Mouse (Mus musculus): ENCODE measurements around the gene Acadvl.

Gene Acadvl

DNA sequence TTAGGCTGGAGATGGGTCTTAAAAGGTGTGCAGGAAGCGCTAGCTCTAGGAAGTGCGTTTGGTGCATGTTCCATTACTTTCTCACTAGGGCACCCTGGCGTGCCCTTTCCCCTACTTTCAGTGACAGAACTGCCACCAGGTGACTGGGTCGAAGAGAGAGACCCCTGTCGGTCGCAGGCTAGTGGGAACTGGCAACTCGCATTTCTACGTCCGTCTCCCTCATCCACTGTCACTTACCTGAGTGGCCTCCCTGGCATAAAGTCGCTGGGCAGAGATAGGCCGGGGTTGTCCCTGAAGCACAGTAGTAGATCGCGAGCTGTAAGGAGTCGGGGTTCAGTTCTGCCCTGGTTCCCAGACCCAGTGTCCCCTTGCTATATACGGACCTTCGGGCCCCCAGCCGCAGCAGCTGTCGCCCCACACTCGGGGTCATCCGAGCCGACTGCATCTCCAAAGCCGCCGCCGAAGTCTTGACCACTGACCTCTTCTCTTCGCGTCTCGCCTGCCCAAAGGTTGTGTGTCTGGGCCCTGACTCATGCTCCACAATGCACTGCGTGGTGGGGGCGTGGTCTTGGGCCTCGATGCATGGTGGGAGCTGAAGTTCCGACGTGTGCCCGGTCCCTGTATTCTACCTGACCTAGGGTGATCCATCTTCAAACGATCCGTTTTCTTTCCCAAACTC is at the start of gene Acadvl:
Gene Acadvl, minus strand, starts transcription at position 532 of the 679 bp plus-strand sequence.
- peak; percentile 84 to 85 for DNase-seq (ENCODE audit: low spot score in 2 of 2)

DNA sequence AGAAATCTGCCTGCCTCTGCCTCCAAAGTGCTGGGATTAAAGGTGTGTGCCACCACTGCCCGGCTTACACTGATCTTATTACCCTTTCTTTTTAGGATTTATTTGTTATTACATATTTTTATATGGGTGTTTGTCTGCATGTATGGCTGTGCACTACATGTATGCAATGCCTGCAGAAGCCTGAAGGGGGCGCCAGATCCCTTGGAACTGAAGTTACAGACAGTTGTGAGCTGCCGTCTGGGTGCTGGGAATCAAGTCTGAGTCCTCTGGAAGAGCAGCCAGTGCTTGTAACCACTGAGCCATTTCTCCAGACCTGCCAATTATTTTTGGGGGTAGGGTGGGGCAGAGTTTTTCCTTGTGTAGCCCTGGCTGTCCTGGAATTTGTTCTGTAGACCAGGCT is 47.8 kb upstream of the Acadvl start:
- no peak for DNase-seq (ENCODE audit: low spot score in 2 of 2)

DNA sequence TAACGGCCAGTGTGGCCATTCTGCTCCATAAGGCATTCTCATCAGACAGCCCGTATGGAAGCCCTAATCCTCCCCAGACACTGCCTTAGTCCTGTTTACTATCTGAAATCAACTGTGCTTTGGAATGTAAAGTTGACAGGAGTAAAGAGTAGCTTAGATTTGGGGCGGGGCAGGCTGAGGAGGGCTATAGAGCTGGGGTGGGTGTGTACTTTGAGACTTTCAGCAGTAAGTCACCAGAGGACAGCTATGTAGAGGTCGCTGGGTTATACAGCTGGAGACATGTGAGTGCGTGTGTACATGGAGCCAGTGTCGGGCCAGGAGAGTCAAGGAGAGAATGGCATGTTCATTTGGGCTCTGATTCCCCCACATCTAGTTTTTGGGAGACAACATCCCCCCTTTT is 44.7 kb upstream of the Acadvl start:
- DNase-seq (ENCODE audit: low spot score in 2 of 2) = no peak

DNA sequence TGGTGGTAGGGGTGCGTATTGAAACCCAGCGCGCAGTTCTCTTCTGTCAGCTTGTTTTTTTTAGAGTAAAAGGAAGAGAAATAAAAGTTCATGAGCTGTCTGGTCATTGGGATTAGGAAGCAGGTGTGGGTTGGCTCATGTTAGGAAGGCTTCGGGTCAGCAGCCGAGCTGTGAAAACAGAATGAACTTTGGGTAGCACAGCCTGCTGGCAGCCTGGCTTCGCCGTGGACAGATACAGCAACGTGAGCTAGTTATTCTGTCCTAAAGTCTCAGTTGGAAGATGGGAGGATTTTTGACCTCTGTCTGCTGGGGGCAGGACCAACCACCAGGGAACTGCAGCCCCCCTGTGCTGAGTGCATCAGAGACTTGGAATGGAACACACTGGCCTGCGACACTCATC is 42.6 kb upstream of the Acadvl start:
- DNase-seq (ENCODE audit: low spot score in 2 of 2) = no peak

DNA sequence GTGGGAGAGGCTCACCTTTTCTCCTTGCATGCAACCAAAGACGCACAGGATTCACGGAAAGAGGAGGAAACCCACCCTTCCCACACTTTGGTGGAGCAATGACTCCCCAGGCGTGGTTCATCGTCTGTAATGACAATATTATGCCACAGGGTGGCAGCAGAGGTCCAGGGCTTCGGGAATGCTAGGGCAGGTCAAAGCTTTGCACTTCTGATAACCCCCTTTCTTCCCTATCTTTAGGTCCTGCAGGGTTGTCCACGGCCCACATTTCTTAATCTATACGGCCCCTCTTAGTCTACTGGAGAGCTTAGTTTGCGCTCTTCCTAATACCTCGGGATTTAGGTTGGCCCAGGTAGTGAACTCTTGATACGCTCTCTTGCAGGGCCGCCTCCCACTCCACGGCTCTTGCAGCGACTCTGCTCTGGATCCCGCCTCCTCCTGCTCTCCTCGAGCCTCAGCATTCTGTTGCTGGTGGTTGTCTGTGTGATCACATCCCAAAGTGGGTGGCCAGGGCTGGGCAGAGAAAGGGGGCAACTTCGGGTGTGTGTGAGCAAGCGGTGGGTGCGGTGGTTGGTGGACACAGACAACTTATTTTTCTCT is 40.5 kb upstream of the Acadvl start:
- DNase-seq (ENCODE audit: low spot score in 2 of 2) = no peak

DNA sequence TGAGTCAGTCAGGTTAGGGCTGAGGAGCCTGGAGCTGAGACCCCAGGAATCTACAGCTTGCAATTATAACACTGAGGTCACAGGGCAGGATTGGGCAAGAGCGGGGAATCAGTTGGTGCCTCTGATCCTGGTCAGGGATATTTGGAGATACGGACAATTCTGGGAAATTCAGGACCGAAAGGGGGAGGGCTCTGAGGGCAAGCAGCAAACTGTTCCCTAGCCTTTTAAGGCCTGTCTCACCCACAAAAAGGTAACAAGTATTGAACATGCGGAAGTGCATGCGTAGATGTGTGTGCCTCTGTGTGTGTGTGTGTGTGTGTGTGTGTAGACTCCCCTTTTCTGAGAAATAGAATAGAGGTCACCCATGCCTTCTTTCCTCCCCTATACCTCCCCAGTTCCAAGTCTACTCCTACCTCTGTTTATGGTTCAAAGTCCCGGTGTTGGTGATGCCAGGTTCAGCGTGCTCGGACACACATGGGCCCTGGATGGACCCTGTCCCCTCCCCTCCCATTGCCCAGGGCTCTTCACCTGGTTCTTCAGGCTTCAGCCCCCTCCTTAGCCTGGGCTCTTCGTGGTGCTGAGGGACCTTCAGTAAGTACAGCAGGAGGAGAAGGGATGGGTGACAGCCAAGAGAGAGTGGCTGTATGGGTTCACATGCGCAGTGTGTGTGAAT is 38.8 kb upstream of the Acadvl start, which contains the start of gene Asgr1:
Gene Asgr1, plus strand, starts transcription at position 188 of the 673 bp plus-strand sequence.
- DNase-seq (ENCODE audit: low spot score in 2 of 2) = no peak

DNA sequence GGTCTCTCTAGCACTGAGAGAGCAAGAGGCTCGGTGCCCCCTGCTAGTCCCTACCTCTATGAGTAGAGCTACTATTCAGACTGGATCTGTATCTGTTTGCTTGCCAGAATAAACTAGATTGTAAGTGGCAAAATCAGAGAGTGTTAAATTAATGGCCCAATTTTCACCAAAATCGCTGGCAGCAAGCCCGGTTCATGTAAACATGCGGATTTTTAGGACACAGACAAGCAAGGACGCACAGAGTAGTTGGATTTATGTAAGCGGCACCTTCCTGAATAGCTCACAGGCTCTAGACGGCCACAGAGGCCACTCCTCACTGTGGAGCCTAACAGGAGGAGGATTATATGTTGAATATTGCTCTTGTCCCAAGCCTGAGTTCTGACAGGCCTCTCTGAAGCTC is 37.9 kb upstream of the Acadvl start:
- no peak for DNase-seq (ENCODE audit: low spot score in 2 of 2)

DNA sequence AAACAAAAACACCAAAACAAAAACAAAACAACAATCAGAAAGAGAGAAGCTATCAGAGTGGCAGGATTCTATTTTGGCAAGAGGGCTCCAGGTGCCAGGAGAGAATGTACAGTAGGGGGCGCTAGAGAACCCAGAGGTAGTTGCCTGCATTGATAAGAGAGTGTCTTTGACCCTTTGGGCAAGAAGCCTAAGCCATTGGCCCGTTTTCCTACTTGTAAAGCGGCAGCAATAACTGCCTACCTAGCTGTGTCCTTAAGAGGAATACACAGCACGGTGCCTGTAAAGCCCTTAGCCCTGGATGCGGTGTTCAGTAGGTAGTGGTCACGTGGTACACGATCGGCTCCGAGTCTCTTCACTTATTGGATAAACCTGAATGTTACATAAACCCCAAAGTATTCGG is 34.6 kb upstream of the Acadvl start:
- DNase-seq (ENCODE audit: low spot score in 2 of 2) = no peak

DNA sequence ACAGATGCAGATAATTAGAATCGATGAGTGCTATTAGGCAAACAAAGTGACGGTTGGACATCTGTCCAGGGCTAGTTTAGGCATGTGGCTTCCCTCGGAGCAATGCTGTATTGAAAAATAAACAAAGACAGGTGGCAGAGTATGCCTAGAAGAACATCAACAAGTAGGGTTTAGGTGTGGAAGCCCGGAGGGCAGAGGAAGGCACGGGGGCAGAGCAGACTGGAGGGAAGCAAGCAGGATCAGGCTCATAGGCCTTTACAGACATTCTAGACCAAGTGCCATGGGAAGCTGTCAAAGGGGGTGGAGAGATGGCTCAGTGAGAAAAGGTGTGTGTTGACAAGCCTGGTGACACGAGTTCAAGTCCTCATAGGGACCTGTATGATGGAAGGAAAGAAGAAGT is 34.2 kb upstream of the Acadvl start:
- DNase-seq (ENCODE audit: low spot score in 2 of 2) = no peak

DNA sequence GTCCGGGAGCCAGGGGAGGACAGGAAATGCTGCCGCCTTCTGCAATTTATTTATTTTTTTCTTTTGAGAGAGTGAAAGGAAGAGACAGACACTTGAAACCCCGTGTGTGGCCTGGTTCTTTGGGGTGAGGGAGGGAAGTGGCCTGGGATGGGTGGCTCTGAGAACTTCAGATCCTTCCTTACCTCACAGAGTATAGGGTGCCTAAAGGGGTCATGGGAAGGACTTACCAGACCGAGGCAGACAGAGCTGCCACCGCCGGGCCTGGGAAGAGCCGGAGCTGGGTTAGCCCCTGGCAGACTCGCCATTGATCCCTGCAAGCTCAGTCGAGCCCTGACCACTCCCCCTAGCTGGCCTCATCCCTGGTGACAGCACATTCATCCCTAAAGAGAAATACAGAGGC is 30.2 kb upstream of the Acadvl start:
- DNase-seq (ENCODE audit: low spot score in 2 of 2) = no peak

DNA sequence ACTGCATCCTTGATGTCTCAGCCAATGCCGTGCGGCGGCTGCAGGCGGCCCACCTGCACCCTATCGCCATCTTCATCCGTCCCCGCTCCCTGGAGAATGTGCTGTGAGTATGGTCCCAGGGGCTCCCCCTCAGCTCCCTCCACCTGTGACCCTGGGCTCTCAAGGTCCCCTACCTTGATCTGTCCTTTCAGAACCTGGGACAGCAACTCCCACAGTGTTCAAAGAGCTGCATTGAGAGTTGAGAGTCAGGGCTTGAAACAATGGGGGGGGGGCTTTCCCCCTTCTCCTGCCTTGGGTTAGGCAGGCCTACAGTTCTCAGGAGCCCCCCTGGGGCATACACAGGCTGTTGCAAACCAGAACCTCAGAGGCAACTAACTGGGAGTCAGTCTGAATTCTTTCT is 28.5 kb upstream of the Acadvl start:
- DNase-seq (ENCODE audit: low spot score in 2 of 2) = no peak

DNA sequence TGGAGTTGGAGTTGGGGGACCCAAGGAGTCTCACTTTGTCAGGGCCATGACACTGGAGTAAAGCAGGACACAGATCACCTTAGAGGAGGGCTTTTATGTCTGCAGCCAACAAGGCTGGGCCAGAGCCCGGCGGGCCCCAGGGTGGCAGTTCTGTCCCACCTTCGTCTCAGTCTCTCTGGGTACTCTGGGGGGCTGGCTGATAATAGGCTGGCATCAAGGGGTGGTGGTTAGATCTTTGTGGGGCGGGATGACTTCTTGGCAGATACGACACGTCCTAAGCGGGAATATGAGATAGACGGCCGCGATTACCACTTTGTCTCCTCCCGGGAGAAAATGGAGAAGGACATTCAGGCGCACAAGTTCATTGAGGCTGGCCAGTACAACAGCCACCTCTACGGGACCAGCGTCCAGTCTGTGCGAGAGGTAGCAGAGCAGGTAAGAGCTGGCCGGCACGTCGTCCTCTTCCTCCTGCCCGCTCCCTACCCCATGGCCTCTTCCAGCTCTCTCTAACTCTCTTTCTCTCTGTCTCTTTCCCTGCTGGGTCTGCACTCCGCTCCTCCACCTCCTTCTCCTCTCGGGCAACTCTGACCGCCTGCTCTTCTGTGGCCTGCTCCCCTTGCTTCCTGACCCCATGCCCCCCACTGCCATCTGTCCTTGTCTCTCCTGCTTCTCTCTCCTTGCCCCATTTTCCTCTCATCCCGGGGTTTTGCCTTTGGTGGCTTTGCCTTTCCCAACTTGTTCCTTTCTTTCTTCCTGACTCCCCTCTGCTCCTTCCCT is 27.3 kb upstream of the Acadvl start:
- DNase-seq (ENCODE audit: low spot score in 2 of 2) = no peak

DNA sequence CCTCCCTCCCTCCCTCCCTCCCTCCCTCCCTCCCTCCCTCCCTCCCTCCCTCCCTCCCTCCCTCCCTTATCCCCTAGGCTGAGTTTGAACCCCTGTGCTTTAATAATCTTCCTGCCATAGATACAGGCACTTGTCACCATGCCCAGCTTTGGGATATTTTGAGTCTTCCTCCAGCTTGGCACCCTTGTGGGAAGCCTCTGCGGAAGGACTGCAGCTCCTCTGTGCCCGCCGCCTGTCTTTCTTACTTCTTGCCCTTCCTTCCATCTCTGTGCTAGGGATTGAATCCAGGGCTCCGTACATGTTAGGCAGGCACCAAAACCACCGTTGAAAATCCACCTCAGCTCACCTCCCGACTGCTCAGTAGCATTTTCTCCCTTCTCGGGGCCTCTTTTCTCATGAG is 25.0 kb upstream of the Acadvl start:
- no peak for DNase-seq (ENCODE audit: low spot score in 2 of 2)

DNA sequence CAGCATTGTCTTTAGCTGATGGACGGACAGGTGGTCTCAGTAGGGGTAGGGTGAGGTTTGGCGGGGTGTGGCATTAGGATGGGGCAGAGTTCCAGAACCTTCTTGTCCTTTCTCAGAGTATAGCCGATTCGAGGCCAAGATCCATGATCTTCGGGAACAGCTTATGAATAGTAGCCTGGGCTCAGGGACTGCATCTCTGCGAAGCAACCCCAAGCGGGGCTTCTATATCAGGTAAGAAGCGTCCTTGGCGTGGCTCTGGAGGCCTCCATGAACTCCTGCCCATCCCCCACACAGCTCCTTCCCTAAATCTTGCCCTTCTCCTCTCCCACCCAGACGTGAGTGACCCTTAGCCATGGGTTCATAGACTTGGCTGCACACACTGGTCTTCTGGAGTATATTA is 24.4 kb upstream of the Acadvl start:
- no peak for DNase-seq (ENCODE audit: low spot score in 2 of 2)

DNA sequence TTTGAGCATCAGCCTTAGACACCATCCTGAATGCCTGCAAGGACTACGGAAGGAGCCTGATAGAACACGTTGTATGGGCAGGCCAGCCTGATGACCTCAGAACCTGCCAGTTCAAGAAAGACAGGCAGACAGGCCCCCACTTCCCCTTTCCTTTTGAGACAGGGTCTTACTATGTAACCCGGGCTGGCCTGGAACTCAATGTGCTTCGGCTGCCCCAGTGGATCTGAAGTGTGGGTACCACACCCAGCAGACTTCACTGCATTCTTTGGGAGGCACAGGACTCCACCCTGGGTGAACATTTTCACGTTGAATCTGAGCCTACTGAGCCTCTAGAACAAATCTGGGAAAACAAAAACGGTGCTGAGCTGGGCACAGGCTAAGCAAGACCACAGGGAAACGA is 23.0 kb upstream of the Acadvl start:
- no peak for DNase-seq (ENCODE audit: low spot score in 2 of 2)

DNA sequence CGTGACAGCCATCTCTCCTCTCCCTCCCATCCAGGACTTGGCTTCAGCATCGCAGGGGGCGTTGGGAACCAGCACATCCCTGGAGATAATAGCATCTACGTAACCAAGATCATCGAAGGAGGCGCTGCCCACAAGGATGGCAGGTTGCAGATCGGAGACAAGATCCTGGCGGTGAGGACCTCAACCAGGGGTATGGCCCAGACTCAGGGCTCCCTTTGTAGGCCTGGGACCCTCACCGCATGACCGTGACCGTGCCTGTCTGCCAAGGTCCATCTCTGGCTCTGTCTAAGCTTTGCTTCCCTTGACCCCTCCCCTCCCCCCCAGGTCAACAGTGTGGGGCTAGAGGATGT is 16.1 kb upstream of the Acadvl start:
- no peak for DNase-seq (ENCODE audit: low spot score in 2 of 2)

DNA sequence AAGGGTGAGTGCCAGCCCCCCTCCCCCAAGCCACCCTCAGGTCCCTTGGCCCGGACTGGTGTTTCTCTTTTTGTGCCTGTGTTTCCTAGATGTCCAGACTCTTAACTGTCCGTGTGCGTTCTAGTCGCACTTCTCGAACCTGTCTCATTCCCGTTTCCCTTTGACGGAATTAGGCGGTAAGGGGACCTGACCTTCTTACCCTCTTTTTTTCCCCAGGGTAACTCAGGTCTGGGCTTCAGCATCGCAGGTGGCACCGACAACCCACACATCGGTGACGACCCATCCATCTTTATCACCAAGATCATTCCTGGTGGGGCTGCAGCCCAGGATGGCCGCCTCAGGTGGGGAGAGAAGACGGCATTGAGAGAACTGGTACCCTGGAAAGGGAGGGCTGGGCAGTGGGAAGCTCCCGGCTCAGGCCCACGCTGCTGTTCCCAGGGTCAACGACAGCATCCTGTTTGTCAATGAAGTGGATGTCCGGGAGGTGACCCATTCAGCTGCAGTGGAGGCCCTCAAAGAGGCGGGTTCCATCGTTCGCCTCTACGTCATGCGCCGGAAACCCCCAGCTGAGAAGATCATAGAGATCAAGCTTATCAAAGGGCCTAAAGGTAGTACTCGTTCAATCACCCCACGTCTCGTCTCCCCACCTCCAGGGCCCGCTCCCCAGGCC is 15.6 kb upstream of the Acadvl start:
- DNase-seq (ENCODE audit: low spot score in 2 of 2) = no peak

DNA sequence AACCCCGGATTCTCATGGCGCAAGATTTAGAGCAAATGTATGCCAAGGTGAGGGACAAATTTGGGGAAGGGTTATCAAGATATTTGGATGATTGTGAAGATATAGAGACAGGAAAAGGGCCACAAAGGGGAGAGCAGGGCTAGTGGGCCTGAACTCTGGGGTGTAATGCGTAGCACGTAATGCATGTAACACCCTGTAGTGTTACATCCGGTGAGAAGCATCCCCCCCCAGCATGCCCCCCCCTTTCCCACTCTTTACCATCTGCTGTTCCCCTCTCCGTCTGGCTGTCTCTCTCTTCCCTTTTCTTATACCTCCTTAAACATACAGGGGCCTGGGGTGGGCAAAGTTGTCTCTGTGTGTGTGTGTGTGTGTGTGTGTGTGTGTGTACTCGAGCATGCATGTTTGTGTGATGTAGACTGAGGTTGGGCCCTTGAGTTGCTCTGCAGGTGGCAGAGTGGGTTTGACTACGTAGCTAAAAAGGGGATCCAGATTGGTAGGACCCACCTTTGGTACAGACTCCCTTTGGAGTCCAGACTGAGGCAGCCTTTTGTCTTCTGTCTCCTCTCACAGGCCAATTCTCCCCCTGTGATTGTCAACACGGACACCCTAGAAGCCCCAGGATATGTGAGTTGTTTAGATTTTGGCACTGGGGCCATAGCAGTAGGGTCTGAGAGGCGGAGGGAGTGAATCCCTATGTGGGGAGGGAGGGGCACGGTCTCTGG is 14.8 kb upstream of the Acadvl start:
- no peak for DNase-seq (ENCODE audit: low spot score in 2 of 2)

DNA sequence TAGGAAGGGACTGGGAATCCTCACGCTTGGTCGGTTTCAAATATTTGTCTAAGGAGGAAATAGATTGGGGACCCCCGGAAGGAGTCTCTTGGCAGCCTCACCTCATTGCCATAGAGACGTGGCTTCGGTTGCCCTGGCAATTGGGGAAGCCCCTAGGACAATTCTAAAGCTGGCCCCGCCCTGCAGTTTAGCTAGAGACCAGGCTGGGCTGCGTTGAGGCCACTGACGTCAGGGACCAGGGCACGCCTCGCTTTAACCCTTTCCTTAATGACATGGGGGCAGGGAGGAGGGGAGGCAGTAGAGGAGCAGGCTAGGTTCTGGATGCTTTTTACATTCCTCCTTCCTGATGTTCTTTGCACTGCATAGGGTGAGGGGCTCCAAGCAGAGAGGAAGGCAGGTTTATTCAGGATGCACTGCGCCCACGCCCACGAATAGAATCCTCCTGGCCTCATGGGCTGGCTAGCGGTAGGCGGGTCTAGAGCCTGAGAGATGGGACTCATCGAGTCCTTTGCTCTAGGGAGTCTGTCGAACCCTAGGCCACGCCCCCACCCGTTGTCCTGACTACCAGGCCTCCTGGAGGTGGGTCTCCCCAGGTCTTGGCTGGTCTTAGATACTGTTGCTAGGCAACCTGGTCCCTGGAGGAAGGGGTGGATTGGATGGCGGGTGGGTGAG is 14.1 kb upstream of the Acadvl start:
- peak; percentile 85 to 89 for DNase-seq (ENCODE audit: low spot score in 2 of 2)

DNA sequence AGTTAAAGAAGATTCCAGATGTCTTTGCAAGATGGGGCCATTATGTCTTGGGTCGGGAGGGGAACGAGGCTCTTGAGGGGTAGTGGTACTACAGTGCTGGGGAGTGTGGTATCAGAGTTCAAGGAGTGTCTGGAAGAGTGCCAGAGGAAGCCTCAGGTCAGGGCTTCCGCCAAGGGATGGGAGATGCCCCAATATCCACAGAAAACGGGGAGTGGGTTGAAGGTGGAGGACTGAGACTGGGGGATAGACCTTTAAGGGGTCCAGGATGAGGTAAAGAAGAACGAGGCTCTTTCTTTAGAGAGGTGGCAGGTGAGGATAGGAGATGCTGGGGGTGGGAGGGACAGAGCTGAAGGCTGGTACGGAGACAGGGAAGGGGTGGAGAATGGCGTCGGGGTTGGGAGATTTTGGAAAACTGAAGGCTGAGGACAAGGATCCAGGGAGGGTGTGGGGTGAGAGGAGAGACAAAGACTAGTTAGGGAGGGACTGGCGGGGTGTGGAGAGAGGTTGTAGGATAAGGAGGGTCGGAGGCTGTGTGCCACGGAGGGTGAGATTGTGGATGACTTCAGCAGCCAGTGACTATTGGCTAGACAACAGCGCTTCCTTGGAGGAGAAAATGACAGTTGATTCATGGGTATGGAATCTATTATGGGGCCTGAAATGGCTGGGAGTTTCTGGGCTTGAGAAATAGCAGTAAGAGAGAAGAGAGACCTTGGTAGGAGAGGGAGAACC is 13.4 kb upstream of the Acadvl start:
- no peak for DNase-seq (ENCODE audit: low spot score in 2 of 2)

All from right cerebral cortex, postnatal 36 days (tissue).